Mouse (Mus musculus) testis, adult 2 months (tissue): ENCODE data around the gene Klf14.

Experiments
- CTCF ChIP-seq: fragments of 200-500 bp; IDR thresholded peaks from 2 replicates; pipeline ENCODE4 v1.5.1; 2012; ENCODE audit warnings: low read depth, mild to moderate bottlenecking, inconsistent platforms, low read length, moderate library complexity; ENCODE audit not compliant: control insufficient read depth, insufficient read depth, insufficient replicate concordance
- POLR2A ChIP-seq: fragments of 200-500 bp; IDR thresholded peaks from 2 replicates; pipeline ENCODE4 v1.6.1; 2012; ENCODE audit warnings: low read depth, mild to moderate bottlenecking, inconsistent platforms, low read length, moderate library complexity; ENCODE audit not compliant: control insufficient read depth

DNA sequence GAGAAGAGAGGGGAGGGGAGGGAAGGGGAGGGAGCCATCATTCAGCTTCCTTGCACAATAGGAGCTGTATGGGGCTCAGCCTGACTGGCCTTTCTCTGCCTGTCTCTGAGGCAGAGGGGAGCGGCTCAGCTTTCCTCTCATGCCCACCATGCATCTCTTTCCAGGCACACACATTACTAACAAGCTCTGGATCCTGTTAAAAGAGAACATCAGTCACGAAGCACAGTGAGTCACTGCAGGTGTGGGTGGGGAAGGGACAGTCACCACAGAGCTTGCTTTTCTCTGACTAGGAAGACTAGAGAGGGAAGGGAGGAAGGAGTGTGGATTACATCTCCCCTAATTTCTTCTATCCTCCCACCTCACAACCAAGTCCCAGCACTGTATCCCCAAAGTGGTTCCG lies 50.9 kb downstream of the Klf14 start:
- TF ChIP-seq POLR2A (no peak), CTCF (no peak)
